Mouse (Mus musculus) thymus, postnatal 10 days (tissue): ENCODE data around the gene Ier2.
"Not testable (repeated sequence)": the region's sequence is repeated elsewhere in the genome, so short reads cannot be mapped to it uniquely, and the experiment has no call there.

Experiments
- DNase-seq, 2 experiments: peaks; one replicate each; pipeline ENCODE4 v3.0.0; 2021; ENCODE audit warnings: low spot score in 2 of 2

Ier2 gene

GRCm38 (mm10) chr8:84698288-84698687 lies 35.6 kb upstream of the Ier2 start:
- no peak for DNase-seq

DNA sequence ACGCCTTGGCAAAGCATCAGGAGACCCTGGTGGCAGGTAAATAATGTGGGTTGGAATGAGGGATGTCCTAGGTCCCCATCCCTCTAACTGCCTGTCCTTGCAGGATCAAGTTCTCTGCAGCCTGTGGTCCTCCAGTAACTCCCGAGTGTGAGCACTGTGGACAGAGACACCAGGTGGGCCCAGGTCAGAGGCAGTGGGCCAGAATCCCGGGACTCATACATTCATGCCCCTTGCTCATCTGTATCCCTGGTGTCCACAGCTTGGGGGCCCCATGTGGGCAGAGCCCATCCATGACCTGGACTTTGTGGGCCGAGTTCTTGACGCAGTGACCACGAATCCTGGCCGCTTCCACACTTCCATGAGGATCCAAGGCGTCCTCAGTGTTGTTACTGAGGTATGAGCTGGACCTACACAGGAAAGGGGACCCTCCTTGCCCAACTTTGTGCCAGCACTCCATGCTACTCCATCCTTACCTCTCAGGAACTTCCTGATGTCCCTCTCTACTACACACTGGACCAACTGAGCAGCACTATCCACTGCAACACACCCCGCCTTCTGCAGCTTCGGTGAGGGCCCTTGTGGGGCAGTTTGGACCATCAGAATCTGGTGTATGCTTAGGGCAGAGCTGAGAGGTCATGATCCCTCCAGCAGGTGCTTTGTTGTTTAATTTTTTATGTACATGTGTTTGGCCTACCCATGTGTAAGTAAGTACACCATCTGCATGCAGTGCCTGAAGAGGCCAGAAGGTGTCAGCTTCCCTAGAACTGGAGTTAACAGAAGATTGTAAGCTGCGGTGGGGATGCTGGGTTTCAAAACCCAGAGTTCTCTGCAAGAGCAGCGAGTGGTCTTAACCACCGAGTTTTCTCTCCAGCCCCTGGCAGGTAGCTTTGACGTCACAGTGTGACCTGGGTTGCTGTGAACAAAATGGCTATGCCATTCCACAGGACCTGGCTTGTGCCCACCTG lies 34.8 kb upstream of the Ier2 start:
- peak; percentile 59 to 62 for DNase-seq

DNA sequence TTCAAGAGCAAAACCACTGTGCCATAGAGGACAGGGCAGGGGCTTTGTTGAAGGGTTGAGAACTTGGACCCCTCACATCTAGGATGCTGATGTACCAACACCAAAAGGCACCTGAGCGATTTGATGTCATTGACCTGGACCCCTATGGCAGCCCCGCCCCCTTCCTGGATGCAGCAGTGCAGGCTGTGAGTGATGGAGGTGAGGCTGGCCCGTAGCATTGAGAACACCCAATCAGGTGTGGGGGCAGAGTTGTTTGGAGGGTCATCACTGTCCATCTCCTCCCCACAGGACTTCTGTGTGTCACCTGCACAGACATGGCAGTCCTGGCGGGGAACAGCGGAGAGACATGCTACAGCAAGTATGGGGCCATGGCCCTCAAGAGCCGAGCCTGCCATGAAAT lies 32.5 kb upstream of the Ier2 start:
- no peak for DNase-seq

- DNase-seq, result no peak
Measured at GRCm38 (mm10) chr8:84693332-84693731, 30.7 kb upstream of the Ier2 start.

GRCm38 (mm10) chr8:84689091-84689915 lies 26.7 kb upstream of the Ier2 start:
- DNase-seq, result peak; percentile 81 to 84

DNA sequence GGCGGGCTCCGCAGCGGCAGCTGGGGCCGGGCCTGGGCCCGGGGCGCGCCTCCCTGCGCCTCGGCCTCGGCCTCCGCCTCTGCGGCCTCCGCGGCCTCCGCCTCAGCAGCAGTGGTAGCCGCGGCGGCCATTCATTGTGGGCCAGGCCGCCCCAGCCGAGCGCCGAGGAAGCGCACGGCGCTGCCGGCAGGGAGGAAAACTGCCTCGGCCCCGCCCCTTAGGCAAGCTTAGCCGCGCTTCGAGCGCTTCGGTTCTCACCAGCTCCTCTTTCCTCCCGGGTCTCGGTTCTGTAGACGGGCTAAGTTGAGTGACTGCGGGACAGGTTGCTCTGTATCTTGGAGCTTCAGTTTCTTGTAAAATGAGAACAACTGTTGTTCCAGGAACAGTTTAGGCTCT lies 25.1 kb upstream of the Ier2 start, which contains the start of gene Nacc1:
TSS of gene Nacc1 (minus strand) at position 158 of the 396 bp plus-strand sequence.
- DNase-seq, result peak; percentile 77 to 86

DNA sequence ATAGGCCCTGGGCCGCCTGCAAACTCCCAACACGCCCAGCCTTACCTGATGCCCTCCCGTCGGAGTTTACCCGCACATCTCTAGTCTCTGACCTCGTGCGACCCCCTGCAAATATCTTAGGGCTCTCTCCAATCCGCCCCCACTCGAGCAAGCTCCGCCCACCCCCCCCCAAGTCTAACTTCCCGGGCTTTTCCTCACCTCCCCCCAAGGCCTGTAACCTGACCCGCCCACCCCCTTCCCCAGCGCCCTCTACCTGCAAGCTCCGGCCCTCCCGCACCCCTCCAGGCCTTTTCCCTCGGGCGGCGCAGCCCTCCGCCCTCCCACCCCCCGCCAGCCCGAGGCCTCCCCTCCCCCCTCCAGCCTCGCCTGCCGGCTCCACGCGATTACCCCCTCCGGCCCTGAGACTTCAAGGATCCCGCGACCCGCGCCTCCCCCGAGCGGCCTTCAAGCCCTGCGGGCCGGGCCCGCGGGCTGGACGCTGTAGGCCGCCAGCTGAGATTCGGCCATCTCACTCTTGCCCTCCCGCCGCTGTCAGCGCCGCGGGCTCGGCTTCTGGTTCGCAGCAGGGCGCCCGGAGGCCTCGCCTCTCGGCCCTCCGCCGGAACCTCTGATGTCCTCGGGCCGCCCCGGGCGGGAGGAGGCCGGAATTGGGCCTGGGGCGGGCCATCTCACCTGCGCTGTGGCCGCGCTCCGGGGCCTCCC lies 24.5 kb upstream of the Ier2 start:
- DNase-seq, result peak; percentile 31 to 44

DNA sequence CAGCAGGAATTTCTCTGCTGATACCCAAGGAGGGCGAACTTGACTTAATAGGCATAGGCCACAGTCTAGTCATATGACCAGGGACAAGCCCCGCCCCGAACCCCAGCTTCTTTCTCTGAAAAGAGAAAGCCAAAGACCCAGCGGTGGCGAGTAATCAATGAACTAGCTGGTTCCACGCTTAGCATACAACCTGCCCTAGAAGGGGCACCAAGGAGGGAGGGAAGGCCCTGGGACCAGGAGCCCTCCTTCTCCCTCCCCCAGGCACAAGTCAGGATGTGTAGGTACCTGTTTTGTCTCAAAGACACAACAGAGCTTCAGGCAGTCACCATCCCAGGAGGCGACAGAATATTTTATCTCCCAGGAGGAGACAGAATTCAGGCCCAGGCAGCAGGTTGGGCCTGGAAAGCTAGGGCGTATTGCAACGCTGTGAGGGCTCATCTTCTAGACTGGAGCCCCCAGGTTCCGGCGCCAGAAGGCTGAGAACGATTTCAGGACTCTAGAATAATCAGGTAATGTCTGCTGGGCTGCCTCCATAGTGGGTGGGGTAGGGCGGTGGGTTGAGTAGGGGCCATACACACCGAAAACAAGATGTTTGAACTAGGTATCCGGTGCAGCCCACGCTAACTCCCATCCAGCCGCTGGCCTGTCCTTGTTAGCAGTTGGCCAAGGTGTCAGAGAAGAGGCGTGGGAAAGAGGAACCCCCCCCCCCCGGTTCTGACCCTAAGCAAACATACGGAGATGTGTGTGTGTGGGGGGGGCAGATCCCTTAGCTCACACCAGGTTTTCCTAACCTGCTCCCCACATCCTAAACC lies 23.7 kb upstream of the Ier2 start, which contains the start of gene Trmt1:
TSS of gene Trmt1 (plus strand) at position 117 of the 812 bp plus-strand sequence.
- DNase-seq, result peak in 1 of 2 experiments; percentile 18

DNA sequence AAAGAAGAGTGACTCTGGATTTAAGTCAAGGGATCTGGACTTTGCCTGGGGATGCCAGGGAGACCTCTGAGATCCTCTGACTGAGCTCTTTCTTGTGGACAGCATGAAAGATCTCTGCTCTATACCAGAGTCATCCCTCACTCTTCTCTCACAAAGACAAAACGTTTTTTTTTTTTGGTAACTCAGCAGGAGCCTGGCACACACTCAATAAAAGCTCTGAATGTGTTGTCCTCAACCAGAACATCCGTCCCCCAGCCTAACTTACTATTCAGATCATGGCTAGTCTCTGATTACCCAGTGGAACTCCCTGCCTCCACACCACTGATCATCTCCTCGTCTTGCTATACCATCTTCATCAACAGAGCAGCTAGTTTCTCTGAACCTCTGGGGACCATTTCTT lies 21.9 kb upstream of the Ier2 start:
- no peak for DNase-seq

DNA sequence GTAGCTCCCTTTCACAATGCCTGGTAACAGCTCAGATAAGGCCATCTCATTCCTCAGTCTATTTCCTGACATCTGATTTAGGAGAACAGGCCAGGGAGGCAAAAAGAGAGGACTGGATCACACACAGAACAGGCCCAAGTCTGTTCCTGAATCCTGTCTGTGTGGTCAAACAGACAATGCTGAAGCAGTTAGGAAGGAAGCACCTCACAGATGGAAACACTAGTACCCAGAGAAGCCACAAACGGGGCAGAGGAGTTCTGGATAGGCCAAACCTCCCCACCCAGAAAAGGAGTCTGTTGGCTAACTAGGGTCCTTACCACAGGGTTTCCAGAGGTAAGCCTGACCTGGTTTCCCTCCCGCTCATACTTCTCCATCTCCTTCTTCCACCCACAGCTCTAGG lies 19.6 kb upstream of the Ier2 start:
- DNase-seq, result no peak

- no peak for DNase-seq
Measured at GRCm38 (mm10) chr8:84681476-84681875, 18.8 kb upstream of the Ier2 start.

GRCm38 (mm10) chr8:84677305-84677704 lies 14.7 kb upstream of the Ier2 start:
- DNase-seq, result no peak

DNA sequence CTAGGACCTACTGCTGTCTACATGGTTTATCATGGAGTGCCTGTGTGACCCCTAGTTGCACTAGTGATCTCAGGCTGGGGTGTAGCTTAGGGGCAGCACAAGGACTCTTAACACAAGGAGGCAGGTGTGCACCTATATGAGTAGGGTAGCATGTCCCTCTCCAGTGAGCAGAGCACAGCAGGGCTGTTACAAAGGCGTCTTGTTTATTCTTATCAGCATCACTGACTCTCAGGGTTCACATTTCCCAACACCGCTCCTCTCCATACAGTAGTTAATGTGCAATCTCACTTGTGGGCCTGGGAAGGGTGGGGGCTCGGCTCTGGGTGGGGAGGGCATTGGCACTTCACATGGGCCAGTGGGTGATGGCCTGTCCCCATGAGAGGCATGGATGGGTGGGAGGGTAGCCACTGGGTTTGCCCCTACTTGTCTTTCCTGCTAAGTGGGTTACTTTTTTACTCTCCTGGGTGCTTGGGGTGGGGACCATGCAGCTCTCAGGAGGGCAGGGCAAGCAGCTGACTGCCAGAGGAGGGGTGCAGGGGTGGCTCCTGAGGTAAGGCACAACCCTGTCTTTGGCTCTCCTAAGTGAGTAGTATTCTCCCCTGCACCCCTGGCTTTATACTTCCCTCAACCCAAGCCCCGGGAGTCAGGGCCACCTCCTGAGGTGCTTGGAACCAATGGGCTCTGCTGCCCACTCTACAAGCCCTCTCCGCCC lies 7.8 kb upstream of the Ier2 start:
- not testable (repeated sequence) for DNase-seq

DNA sequence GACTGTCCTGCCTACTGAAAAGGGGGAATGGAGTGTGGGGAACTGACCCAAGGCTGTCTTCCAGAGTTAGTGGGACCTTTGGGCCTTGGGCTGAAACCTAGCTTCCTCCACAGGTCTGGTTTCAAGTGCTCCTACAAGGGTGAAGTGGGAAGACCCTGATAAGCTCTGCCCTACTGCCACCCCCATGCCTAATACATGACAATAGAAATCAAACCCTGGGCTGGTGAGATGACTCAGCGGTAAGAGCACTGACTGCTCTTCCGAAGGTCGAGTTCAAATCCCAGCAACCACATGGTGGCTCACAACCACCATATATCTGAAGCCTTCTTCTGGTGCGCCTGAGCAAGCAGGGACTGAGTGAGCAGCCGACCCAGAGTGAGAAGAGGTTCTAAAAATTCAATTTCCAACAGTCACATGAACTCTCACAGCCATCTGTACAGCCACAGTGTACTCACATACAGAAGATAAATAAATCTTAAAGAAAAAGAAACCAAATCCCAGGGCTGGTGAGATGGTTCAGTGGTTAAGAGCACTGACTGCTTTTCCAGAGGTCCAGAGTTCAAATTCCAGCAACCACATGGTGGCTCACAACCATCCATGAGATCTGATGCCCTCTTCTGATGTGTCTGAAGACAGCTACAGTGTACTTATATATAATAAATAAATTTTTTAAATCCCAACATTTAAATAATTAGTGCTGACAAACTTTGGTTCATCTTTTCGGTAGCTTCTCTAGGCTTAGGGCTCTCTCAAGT lies 6.3 kb upstream of the Ier2 start:
- DNase-seq, result no peak

- no peak for DNase-seq
Measured at GRCm38 (mm10) chr8:84668081-84668480, 5.4 kb upstream of the Ier2 start.

DNA sequence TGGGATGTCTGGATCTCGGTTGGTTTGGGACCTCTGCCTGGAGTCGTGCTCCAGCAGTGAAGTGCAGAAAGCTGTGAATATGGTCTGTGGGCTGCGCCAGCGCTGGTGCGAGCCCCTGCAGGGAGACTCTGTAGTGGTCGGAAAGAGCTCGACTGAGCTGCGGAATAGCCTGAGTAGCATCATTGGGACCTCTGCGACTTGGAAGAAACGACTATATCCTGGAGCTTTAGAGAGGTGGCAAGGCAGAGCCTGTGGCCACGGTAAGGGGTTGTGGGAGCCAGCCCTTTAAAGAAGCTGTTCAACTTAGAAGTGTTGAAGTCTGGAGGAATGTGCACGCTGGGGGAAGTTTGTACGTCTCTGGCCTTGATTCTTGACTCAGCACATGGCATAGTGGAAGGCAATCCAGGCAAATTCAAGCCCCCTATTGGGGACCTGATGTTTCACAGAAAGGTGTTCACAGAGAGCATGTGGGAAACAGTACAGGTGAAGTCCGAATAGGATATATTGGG lies 2.8 kb upstream of the Ier2 start:
- DNase-seq, result no peak

GRCm38 (mm10) chr8:84664566-84665384 lies 2.1 kb upstream of the Ier2 start:
- DNase-seq, result peak; percentile 67 to 71
